Mouse (Mus musculus) intestine, postnatal 0 days (tissue): ENCODE measurements around the gene Ankrd23. TPM values are rescaled to one million over a fixed set of nuclear protein-coding genes. Genes with fewer than 3 reads are reported as not detected.

Experiments
- ATAC-seq: fragments of 200-750 bp; cut with Nextera tagmentation; 2 replicates; pipeline ENCODE4 v1.8.0; 2017; ENCODE audit warnings: mild to moderate bottlenecking, moderate TSS enrichment, moderate library complexity
- H3K27ac ChIP-seq: fragments of 300-500 bp; sonication (generic); 2 replicates; pipeline ENCODE4 v1.5.1; 2014; ENCODE audit warnings: mild to moderate bottlenecking, low read depth, low read length, moderate library complexity
- H3K27me3 ChIP-seq: fragments of 300-500 bp; sonication (generic); replicated peaks from 2 replicates; pipeline ENCODE4 v1.6.1; 2014; ENCODE audit warnings: low read length, mixed read lengths; ENCODE audit not compliant: control insufficient read depth, insufficient read depth
- H3K36me3 ChIP-seq: fragments of 300-500 bp; sonication (generic); 2 replicates; pipeline ENCODE4 v1.6.1; 2014; ENCODE audit warnings: mild to moderate bottlenecking, moderate library complexity; ENCODE audit not compliant: control insufficient read depth, insufficient read depth
- H3K4me1 ChIP-seq: fragments of 300-500 bp; sonication (generic); replicated peaks from 2 replicates; pipeline ENCODE4 v1.6.1; 2014; ENCODE audit warnings: antibody characterized with exemption, low read length, mixed read lengths; ENCODE audit not compliant: control insufficient read depth, insufficient read depth
- H3K4me2 ChIP-seq: fragments of 300-500 bp; sonication (generic); replicated peaks from 2 replicates; pipeline ENCODE4 v1.6.1; 2014; ENCODE audit warnings: low read depth, mild to moderate bottlenecking, moderate library complexity
- H3K4me3 ChIP-seq: fragments of 300-500 bp; sonication (generic); 2 replicates; pipeline ENCODE4 v1.5.1; 2014; ENCODE audit warnings: low read depth, low read length
- H3K9ac ChIP-seq: fragments of 300-500 bp; sonication (generic); 2 replicates; pipeline ENCODE4 v1.6.1; 2014; ENCODE audit warnings: mild to moderate bottlenecking, low read depth, low read length
- H3K9me3 ChIP-seq: fragments of 300-500 bp; sonication (generic); 2 replicates; pipeline ENCODE4 v1.6.1; 2016; ENCODE audit warnings: mixed run types; ENCODE audit not compliant: control insufficient read depth
- CTCF ChIP-seq: sonication (generic); IDR thresholded peaks from 2 replicates; pipeline ENCODE4 v1.5.1; 2016; ENCODE audit warnings: low read depth, mild to moderate bottlenecking, control low read depth, antibody characterized with exemption, moderate library complexity
- WGBS: fragments of 180-500 bp; shearing (Covaris S2); extraction: QIAGEN DNeasy Blood & Tissue Kit; methylation state at CpG from one replicate; pipeline ENCODE4 v1.1.7; 2014; 5-methylcytosine and 5-hydroxymethylcytosine counted together
- polyA plus RNA-seq: library from polyadenylated mRNA; unstranded; fragments of >200 nt; fragmentation: Nextera tagmentation; extraction: Ambion mirVana; gene quantifications from 2 replicates; pipeline ENCODE4 v1.2.1, GENCODE M21; 2015

Gene Ankrd23
- polyA plus RNA-seq, 1 experiment from 2014 or later = 2.1 TPM

DNA sequence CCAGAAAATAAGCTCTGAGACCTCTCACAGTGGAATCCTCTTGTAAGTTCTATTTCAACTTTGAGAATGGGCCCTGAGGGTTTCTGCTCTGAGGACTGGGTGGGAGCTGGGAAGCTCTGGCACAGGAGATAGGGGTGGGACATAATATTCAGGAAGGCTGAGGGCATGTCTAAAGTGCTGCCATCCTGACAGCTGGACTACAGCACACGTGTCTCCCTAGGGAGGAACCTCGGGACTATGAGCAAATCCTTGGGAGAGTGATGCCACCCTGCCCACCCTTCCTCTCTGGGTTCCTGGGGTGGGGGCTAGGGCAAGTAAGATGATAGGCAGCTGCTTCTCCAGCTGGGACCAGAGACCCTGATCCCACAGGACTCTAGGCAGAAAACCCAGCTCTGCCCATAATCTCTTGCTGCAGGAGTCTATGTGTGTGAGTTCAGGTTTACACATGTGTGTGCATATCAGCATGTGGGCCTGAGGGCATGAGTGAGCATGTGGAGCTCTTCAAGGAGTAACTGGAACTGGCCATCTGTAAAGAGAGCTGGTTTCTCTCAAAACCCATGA is 35.5 kb upstream of the Ankrd23 start:
- ATAC-seq = no peak
- Histone ChIP-seq H3K4me1 (peaks cover 15% of the 10 kb centered on the region), H3K4me2 (no peak overlapping the region), H3K27ac (no peak overlapping the region), H3K9ac (no peak overlapping the region), H3K4me3 (no peak overlapping the region), H3K36me3 (no peaks in the 10 kb centered on the region), H3K27me3 (no peaks in the 10 kb centered on the region), H3K9me3 (no peaks in the 10 kb centered on the region)
- no peak for TF ChIP-seq CTCF
- WGBS = 64% methylated on average over 2 of the region's 2 CpGs

DNA sequence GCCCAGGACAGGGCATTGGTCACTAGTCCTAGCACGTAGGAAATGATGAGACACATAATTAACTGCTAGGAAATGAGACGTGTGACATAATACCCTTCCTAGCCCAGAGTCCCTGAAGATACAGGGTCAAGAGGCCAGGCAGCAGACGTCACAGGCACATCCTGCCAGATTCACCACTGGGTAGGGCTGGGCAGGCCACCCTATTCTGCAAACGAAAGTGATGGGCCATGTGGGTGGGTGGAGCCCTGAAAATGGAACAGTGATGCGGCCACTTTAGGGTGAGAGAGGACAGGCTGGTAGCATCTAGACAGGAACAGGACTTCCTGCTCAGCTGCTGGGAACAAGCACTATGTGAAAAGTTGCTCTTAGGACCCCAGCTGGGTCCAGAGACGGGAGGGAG is 34.9 kb upstream of the Ankrd23 start:
- TF ChIP-seq CTCF = no peak
- peaks cover 9% of the 10 kb centered on the region for H3K4me1 ChIP-seq
- WGBS = 46% methylated on average over 6 of the region's 6 CpGs
- no peak overlapping the region for H3K4me3 ChIP-seq
- no peak for ATAC-seq
- no peak overlapping the region for H3K27ac ChIP-seq
- no peak overlapping the region for H3K4me2 ChIP-seq
- no peaks in the 10 kb centered on the region for H3K27me3 ChIP-seq
- H3K36me3 ChIP-seq = no peaks in the 10 kb centered on the region
- no peak overlapping the region for H3K9ac ChIP-seq
- no peaks in the 10 kb centered on the region for H3K9me3 ChIP-seq

DNA sequence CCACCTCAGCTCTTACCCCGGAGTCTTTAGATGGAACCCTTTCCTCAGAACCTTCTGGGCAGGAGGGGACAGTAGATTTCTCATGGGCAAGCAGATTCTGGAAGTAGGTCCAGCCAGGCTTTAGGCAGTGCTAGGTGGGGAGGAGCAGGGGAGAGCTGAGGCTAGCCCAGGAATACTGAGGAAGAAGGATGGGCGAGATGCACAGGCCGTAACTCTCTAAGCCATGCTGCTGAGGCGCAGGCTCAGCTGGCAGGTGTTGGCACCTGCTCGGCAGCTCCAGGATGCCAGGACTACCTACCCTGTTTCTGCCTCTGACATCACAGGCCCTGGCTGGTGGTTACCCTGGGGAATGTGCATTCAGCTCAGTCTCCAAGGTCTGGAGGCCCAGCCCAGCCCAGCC is 33.6 kb upstream of the Ankrd23 start:
- H3K4me3 ChIP-seq = no peak overlapping the region
- H3K4me1 ChIP-seq = 0 out of 2 replicates have a peak, but pooled peaks cover 2% of the 10 kb centered on the region
- no peaks in the 10 kb centered on the region for H3K36me3 ChIP-seq
- no peak for TF ChIP-seq CTCF
- H3K4me2 ChIP-seq = no peak overlapping the region
- ATAC-seq = no peak
- no peaks in the 10 kb centered on the region for H3K9me3 ChIP-seq
- no peaks in the 10 kb centered on the region for H3K27me3 ChIP-seq
- WGBS = 91% methylated on average over 5 of the region's 5 CpGs
- no peak overlapping the region for H3K27ac ChIP-seq
- no peak overlapping the region for H3K9ac ChIP-seq

- Histone ChIP-seq H3K4me2 (no peak overlapping the region), H3K36me3 (no peaks in the 10 kb centered on the region), H3K27ac (peak overlapping the region; percentile 15; the same call in 1 of the 2 replicates), H3K4me1 (0 out of 2 replicates have a peak, but pooled peaks cover 2% of the 10 kb centered on the region), H3K4me3 (no peak overlapping the region), H3K9ac (no peak overlapping the region), H3K27me3 (no peaks in the 10 kb centered on the region), H3K9me3 (no peaks in the 10 kb centered on the region)
- no peak for TF ChIP-seq CTCF
- WGBS = 44% methylated on average over 7 of the region's 7 CpGs
- ATAC-seq = no peak
Observed at GRCm38 (mm10) chr1:36569694-36570276, 33.1 kb upstream of the Ankrd23 start.

DNA sequence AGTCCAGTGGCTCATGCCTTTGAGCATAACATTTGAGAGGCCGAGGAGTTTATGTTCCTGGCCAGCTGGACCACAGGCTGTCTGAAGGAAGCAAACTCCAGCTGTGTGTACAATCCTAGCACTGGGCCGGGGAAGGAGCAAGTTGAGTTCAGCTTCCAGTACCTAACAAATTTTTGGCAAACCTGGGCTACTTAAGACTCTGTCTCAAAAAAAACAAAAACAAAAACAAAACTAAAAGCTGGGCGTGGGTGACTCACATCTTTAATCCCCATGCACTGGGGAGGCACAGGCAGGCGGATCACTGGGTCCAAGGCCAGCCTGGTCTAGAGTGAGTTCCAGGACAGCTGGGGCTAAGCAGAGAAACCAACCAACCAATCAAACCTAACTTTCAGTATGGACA is 32.1 kb upstream of the Ankrd23 start:
- Histone ChIP-seq H3K27me3 (no peaks in the 10 kb centered on the region), H3K9me3 (no peaks in the 10 kb centered on the region), H3K27ac (peak overlapping the region; percentile 50; the same call in 1 of the 2 replicates), H3K36me3 (no peaks in the 10 kb centered on the region), H3K4me2 (no peak overlapping the region), H3K4me3 (no peak overlapping the region), H3K4me1 (0 out of 2 replicates have a peak, but pooled peaks cover 2% of the 10 kb centered on the region), H3K9ac (no peak overlapping the region)
- ATAC-seq = no peak
- 76% methylated on average over 4 of the region's 4 CpGs for WGBS
- TF ChIP-seq CTCF = no peak

DNA sequence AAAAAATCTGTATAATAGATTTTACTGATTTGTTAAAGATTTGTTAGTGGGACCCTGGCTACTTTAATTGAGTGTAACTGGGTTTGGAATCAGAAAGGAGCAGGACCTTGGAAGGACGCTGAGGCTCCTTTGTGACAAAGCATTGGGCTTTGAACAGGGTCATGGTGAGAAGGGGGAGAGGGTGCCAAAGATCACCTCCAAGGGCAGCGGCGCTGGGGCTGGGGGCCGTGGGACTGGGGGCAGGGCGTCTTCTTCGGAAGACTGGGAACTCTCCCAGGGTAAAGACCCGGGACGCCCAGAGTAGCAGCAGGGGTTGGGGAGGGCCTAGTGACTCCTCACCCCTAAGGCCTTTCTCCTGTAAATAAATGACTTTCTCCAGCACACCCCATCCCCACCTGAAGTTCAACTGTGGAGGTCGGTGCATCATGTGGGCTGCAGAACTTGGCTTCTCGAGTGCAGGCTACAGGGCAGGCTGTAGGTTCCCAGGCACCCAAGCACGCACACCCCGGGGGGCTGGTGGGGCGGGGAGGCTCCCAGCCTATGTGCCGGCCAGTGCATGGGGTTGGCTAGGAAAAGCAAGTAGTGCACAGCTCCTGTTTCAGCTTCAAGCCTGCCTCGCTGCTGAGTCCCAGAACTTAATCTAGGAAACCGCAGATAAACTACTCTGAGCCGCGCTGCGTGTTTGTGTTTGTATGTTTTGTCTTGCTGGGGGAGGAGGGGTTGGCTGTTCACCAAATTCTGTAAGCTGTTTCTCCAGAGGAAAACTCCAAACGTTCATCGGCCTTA is 31.3 kb upstream of the Ankrd23 start:
- no peak for ATAC-seq
- Histone ChIP-seq H3K4me1 (0 out of 2 replicates have a peak, but pooled peaks cover 2% of the 10 kb centered on the region), H3K36me3 (no peaks in the 10 kb centered on the region), H3K4me3 (no peak overlapping the region), H3K27ac (peak overlapping the region; percentile 50; the same call in 1 of the 2 replicates), H3K9me3 (no peaks in the 10 kb centered on the region), H3K27me3 (no peaks in the 10 kb centered on the region), H3K9ac (no peak overlapping the region), H3K4me2 (no peak overlapping the region)
- TF ChIP-seq CTCF = no peak
- 62% methylated on average over 21 of the region's 21 CpGs for WGBS
